Mouse (Mus musculus) hindbrain, embryonic 13.5 days (tissue): ENCODE results near the gene Brd1. TPM values are rescaled to one million over a fixed set of nuclear protein-coding genes. Genes with fewer than 3 reads are reported as not detected.
"Not testable (repeated sequence)": the region's sequence is repeated elsewhere in the genome, so short reads cannot be mapped to it uniquely, and the experiment has no call there.

ENCODE experiments used
- ATAC-seq: fragments of 200-750 bp; cut with Nextera tagmentation; 2 replicates; pipeline ENCODE4 v1.8.0; 2017; ENCODE audit warnings: moderate TSS enrichment; ENCODE audit not compliant: low FRiP score
- H3K27ac ChIP-seq: fragments of 300-500 bp; sonication (generic); 2 replicates; pipeline ENCODE4 v1.5.1; 2015; ENCODE audit warnings: inconsistent platforms, mild to moderate bottlenecking, moderate library complexity
- H3K27me3 ChIP-seq: fragments of 300-500 bp; sonication (generic); 2 replicates; pipeline ENCODE4 v1.6.1; 2015; ENCODE audit warnings: mild to moderate bottlenecking, inconsistent platforms
- H3K36me3 ChIP-seq: fragments of 300-500 bp; sonication (generic); 2 replicates; pipeline ENCODE4 v1.6.1; 2015; ENCODE audit warnings: mild to moderate bottlenecking, inconsistent platforms
- H3K4me1 ChIP-seq: fragments of 300-500 bp; sonication (generic); replicated peaks from 2 replicates; pipeline ENCODE4 v1.6.1; 2015; ENCODE audit warnings: inconsistent platforms
- H3K4me2 ChIP-seq: fragments of 300-500 bp; sonication (generic); 2 replicates; pipeline ENCODE4 v1.6.1; 2015; ENCODE audit warnings: inconsistent platforms, mild to moderate bottlenecking, moderate library complexity
- H3K4me3 ChIP-seq: fragments of 300-500 bp; sonication (generic); 2 replicates; pipeline ENCODE4 v1.5.1; 2015; ENCODE audit warnings: mild to moderate bottlenecking, inconsistent platforms
- H3K9ac ChIP-seq: fragments of 300-500 bp; sonication (generic); 2 replicates; pipeline ENCODE4 v1.6.1; 2015; ENCODE audit warnings: mild to moderate bottlenecking, inconsistent platforms
- H3K9me3 ChIP-seq: fragments of 300-500 bp; sonication (generic); 2 replicates; pipeline ENCODE4 v1.6.1; 2016; ENCODE audit warnings: inconsistent platforms
- WGBS: fragments of 180-500 bp; shearing (Covaris S2); methylation state at CpG from one replicate; pipeline ENCODE4 v1.1.7; 2015; 5-methylcytosine and 5-hydroxymethylcytosine counted together
- polyA plus RNA-seq: library from polyadenylated mRNA; unstranded; fragments of >200 nt; fragmentation: Nextera tagmentation; extraction: Ambion mirVana; gene quantifications from 2 replicates; pipeline ENCODE4 v1.2.1, GENCODE M21; 2015

The Brd1 gene
- polyA plus RNA-seq, result 23.2 and 25.4 TPM in 2 replicates

DNA sequence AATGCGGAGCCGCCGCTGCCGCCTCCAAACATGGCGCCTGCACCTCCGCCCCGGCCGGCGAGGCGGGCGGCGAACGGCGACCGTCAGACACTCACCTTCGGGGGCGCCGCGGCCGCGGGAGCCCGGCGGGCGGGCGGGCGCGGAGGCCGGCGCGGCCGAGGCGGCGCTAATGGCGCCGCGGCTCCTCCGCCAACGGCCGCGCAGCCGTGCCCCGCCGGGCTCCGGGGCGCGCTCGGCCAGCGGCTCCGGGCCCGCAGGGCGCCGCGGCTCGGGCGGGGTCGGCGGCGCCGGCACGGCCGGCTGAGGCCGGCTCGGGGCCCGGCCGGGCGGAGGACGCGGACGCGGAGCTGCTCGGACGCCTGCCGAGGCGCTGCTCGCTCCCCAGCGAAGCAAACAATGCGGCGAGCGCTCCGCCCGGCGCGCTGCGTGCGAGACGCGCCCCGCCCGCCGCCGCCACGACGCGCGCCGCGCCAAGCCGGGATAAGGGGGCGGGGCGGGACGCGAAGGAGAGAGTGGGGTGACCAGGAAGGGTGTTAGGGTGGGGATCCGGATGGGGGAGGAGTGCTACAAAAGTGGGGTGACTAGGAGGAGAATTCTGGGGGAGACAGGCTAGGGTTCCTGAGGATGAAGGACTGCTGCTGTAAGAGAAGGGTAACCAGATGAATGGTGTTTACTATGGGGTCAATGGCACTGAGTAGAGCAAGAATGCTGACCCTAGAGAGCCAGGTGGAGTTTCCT lies at the start of gene Brd1:
Brd1 (minus strand) TSS at position 400 of the 738 bp plus-strand sequence.
- peak within 1 kb of the TSS; percentile 91 for H3K27ac ChIP-seq
- ATAC-seq, result peak; percentile 84
- H3K9me3 ChIP-seq, result no peaks in the 10 kb centered on the region
- H3K36me3 ChIP-seq, result peaks cover 15% of the 10 kb centered on the region
- H3K4me2 ChIP-seq, result peak within 1 kb of the TSS; percentile 97
- under 1% methylated on average over 40 of the region's 103 CpGs for WGBS
- H3K27me3 ChIP-seq, result no peaks in the 10 kb centered on the region; the same call in 1 of the 2 replicates
- H3K4me1 ChIP-seq, result peaks cover 34% of the 10 kb centered on the region
- peak within 1 kb of the TSS; percentile 100 for H3K4me3 ChIP-seq
- peak within 1 kb of the TSS; percentile 100 for H3K9ac ChIP-seq

GRCm38 (mm10) chr15:88774630-88775029 lies 40.6 kb upstream of the Brd1 start:
- not testable (repeated sequence) for H3K4me3 ChIP-seq, H3K9ac ChIP-seq, H3K27me3 ChIP-seq, ATAC-seq, H3K9me3 ChIP-seq, H3K4me1 ChIP-seq, H3K27ac ChIP-seq, H3K4me2 ChIP-seq
- peaks cover 54% of the 10 kb centered on the region for H3K36me3 ChIP-seq
- WGBS, result 85% methylated on average over 5 of the region's 5 CpGs

GRCm38 (mm10) chr15:88768537-88768936 lies 34.5 kb upstream of the Brd1 start:
- H3K9ac ChIP-seq, result no peak overlapping the region
- peaks cover 10% of the 10 kb centered on the region; the same call in 1 of the 2 replicates for H3K9me3 ChIP-seq
- no peaks in the 10 kb centered on the region for H3K27me3 ChIP-seq
- WGBS, result 85% methylated on average over 1 of the region's 1 CpGs
- no peak for ATAC-seq
- no peak overlapping the region for H3K27ac ChIP-seq
- no peak overlapping the region for H3K4me3 ChIP-seq
- H3K4me2 ChIP-seq, result no peak overlapping the region
- no peaks in the 10 kb centered on the region for H3K4me1 ChIP-seq
- peaks cover 54% of the 10 kb centered on the region for H3K36me3 ChIP-seq

- peaks cover 46% of the 10 kb centered on the region for H3K36me3 ChIP-seq
- not testable (repeated sequence) for ATAC-seq, H3K9ac ChIP-seq, H3K27ac ChIP-seq, H3K4me3 ChIP-seq, H3K9me3 ChIP-seq, H3K4me2 ChIP-seq, H3K4me1 ChIP-seq, H3K27me3 ChIP-seq
- WGBS, result 94% methylated on average over 2 of the region's 2 CpGs
Observed at GRCm38 (mm10) chr15:88766139-88766538, 32.1 kb upstream of the Brd1 start.

- no peaks in the 10 kb centered on the region for H3K4me1 ChIP-seq
- no peaks in the 10 kb centered on the region for H3K9me3 ChIP-seq
- H3K4me3 ChIP-seq, result no peak overlapping the region
- no peak overlapping the region for H3K4me2 ChIP-seq
- no peak for ATAC-seq
- WGBS, result 98% methylated on average over 4 of the region's 4 CpGs
- peaks cover 64% of the 10 kb centered on the region for H3K36me3 ChIP-seq
- H3K27me3 ChIP-seq, result no peaks in the 10 kb centered on the region
- no peak overlapping the region for H3K27ac ChIP-seq
- H3K9ac ChIP-seq, result no peak overlapping the region
Observed at GRCm38 (mm10) chr15:88761551-88761950, 27.5 kb upstream of the Brd1 start.

GRCm38 (mm10) chr15:88758061-88758460 lies 24.0 kb upstream of the Brd1 start:
- H3K27ac ChIP-seq, result no peak overlapping the region
- no peak for ATAC-seq
- H3K27me3 ChIP-seq, result no peaks in the 10 kb centered on the region
- H3K36me3 ChIP-seq, result peaks cover 52% of the 10 kb centered on the region
- peaks cover 22% of the 10 kb centered on the region for H3K4me1 ChIP-seq
- no peak overlapping the region for H3K4me3 ChIP-seq
- 92% methylated on average over 3 of the region's 3 CpGs for WGBS
- no peak overlapping the region for H3K9ac ChIP-seq
- no peaks in the 10 kb centered on the region for H3K9me3 ChIP-seq
- no peak overlapping the region for H3K4me2 ChIP-seq

GRCm38 (mm10) chr15:88755761-88756160 lies 21.7 kb upstream of the Brd1 start:
- ATAC-seq, result no peak
- no peaks in the 10 kb centered on the region for H3K9me3 ChIP-seq
- peaks cover 28% of the 10 kb centered on the region for H3K4me1 ChIP-seq
- WGBS, result 97% methylated on average over 18 of the region's 18 CpGs
- no peak overlapping the region for H3K27ac ChIP-seq
- peaks cover 36% of the 10 kb centered on the region for H3K36me3 ChIP-seq
- no peak overlapping the region for H3K4me2 ChIP-seq
- H3K27me3 ChIP-seq, result no peaks in the 10 kb centered on the region
- H3K9ac ChIP-seq, result no peak overlapping the region
- no peak overlapping the region for H3K4me3 ChIP-seq

GRCm38 (mm10) chr15:88754896-88755295 lies 20.9 kb upstream of the Brd1 start:
- Histone ChIP-seq H3K36me3 (peaks cover 29% of the 10 kb centered on the region), H3K27ac (no peak overlapping the region), H3K4me1 (peaks cover 33% of the 10 kb centered on the region), H3K9ac (no peak overlapping the region), H3K27me3 (no peaks in the 10 kb centered on the region), H3K9me3 (no peaks in the 10 kb centered on the region), H3K4me2 (no peak overlapping the region), H3K4me3 (no peak overlapping the region)
- 93% methylated on average over 2 of the region's 2 CpGs for whole genome bisulfite sequencing
- no peak for ATAC-seq

GRCm38 (mm10) chr15:88752403-88752733 lies 18.3 kb upstream of the Brd1 start:
- peaks cover 6% of the 10 kb centered on the region for H3K36me3 ChIP-seq
- no peaks in the 10 kb centered on the region for H3K27me3 ChIP-seq
- H3K4me2 ChIP-seq, result peak overlapping the region; percentile 57
- H3K9ac ChIP-seq, result peak overlapping the region; percentile 91
- H3K9me3 ChIP-seq, result no peaks in the 10 kb centered on the region
- H3K27ac ChIP-seq, result peak overlapping the region; percentile 97
- peaks cover 33% of the 10 kb centered on the region for H3K4me1 ChIP-seq
- WGBS, result 2% methylated on average over 8 of the region's 8 CpGs
- H3K4me3 ChIP-seq, result peak overlapping the region; percentile 86
- ATAC-seq, result no peak

DNA sequence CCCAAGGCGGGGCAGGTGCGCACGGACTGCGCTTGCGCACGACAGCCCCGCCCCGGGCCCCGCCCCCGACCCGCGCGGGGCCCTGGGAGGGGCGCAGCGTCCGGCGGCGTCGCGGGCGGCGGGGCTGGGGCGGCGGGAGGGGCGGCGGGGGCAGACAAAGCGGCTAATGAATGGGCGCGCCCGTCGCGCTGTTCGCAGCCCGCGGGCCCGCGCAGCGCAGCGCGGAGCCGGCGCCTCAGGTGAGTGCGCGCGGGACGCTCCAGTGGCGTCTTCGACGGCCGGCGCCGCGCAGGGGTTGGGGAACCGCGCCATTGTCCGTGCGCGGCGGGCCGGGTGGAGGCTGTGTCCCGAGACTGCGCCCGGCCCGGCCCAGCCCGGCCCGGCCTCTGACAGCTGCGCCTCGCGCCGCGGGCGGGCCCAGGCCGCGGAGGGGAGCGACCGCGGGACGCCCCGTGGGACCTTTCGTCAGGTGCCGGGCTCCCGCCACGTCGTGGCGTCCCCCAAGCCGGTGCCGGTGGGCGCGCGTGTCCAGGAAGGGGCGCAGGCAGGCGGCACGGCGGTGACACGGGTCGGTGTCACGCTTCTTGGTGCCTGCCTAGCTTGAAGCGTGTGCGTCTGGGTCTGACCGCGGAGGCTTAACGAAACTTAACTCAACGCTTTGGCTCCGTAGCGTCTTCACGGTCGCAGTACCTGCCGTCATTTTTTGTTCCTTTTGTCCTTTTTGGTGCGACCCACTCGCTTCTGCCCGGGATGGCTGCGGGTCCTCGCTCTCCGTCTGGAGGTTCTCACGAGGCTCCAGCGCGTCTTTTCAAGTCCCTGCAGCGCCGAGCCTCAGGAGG lies 17.8 kb upstream of the Brd1 start, which contains the start of gene Zbed4:
Zbed4 (plus strand) TSS at position 97 of the 839 bp plus-strand sequence.
- H3K27ac ChIP-seq, result peak within 1 kb of the TSS; percentile 97
- peak within 1 kb of the TSS; percentile 91 for H3K9ac ChIP-seq
- peaks cover 33% of the 10 kb centered on the region for H3K4me1 ChIP-seq
- no peaks in the 10 kb centered on the region for H3K27me3 ChIP-seq
- 1% methylated on average over 66 of the region's 119 CpGs for WGBS
- peak within 1 kb of the TSS; percentile 86 for H3K4me3 ChIP-seq
- H3K4me2 ChIP-seq, result peak within 1 kb of the TSS; percentile 73
- no peaks in the 10 kb centered on the region; the same call in 1 of the 2 replicates for H3K36me3 ChIP-seq
- no peaks in the 10 kb centered on the region for H3K9me3 ChIP-seq
- peak; percentile 81 for ATAC-seq

GRCm38 (mm10) chr15:88750677-88751563 lies 16.9 kb upstream of the Brd1 start:
- peak overlapping the region; percentile 73 for H3K4me2 ChIP-seq
- H3K9ac ChIP-seq, result peak overlapping the region; percentile 73
- H3K27me3 ChIP-seq, result no peaks in the 10 kb centered on the region
- WGBS, result 7% methylated on average over 52 of the region's 54 CpGs
- H3K9me3 ChIP-seq, result no peaks in the 10 kb centered on the region
- no peaks in the 10 kb centered on the region; the same call in 1 of the 2 replicates for H3K36me3 ChIP-seq
- peaks cover 33% of the 10 kb centered on the region for H3K4me1 ChIP-seq
- ATAC-seq, result peak; percentile 97
- H3K27ac ChIP-seq, result peak overlapping the region; percentile 97
- peak overlapping the region; percentile 86 for H3K4me3 ChIP-seq

DNA sequence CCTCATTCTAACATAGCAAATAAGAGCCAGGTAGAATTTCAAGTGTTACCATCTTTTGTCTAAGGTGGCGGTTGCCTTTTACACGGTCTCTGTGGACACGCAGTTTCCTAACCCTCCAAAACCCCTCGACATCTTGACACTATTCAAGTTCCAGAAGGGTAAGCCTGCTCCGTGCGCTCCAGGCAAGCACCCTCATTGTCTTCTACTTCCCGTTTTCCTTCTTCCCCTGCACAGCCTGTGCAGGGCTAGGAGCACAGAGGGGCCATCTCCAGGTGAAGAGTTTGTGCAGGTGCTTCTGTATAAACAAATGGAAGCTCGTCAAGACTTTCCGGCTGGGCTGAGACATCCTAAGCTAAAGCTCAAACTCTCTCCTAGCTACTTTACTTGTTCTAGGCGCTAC lies 16.0 kb upstream of the Brd1 start:
- WGBS, result 95% methylated on average over 10 of the region's 10 CpGs
- no peak overlapping the region for H3K4me3 ChIP-seq
- H3K27me3 ChIP-seq, result no peaks in the 10 kb centered on the region
- H3K9ac ChIP-seq, result no peak overlapping the region
- H3K36me3 ChIP-seq, result no peaks in the 10 kb centered on the region; the same call in 1 of the 2 replicates
- H3K4me2 ChIP-seq, result no peak overlapping the region
- ATAC-seq, result no peak
- H3K27ac ChIP-seq, result no peak overlapping the region
- H3K9me3 ChIP-seq, result no peaks in the 10 kb centered on the region
- peaks cover 28% of the 10 kb centered on the region for H3K4me1 ChIP-seq
